Mouse (Mus musculus) neural tube, embryonic 11.5 days (tissue): ENCODE data around the gene Gria1. TPM values are rescaled to one million over a fixed set of nuclear protein-coding genes. Genes with fewer than 3 reads are reported as not detected.

ENCODE experiments used
- ATAC-seq: fragments of 200-750 bp; cut with Nextera tagmentation; 2 replicates; pipeline ENCODE4 v1.8.0; 2017; ENCODE audit warnings: moderate number of reproducible peaks, mild to moderate bottlenecking, moderate TSS enrichment, moderate library complexity; ENCODE audit not compliant: insufficient read depth, low FRiP score, low TSS enrichment
- DNase-seq: peaks from one replicate; pipeline ENCODE4 v3.0.0-alpha.2; 2015; ENCODE audit warnings: low spot score
- H3K27ac ChIP-seq: fragments of 300-500 bp; sonication (generic); 2 replicates; pipeline ENCODE4 v1.5.1; 2014; ENCODE audit warnings: low read depth, mild to moderate bottlenecking, low read length
- H3K27me3 ChIP-seq: fragments of 300-500 bp; sonication (generic); 2 replicates; pipeline ENCODE4 v1.6.1; 2014; ENCODE audit warnings: mild to moderate bottlenecking, low read length, mixed read lengths; ENCODE audit not compliant: control insufficient read depth, insufficient read depth
- H3K36me3 ChIP-seq: fragments of 300-500 bp; sonication (generic); 2 replicates; pipeline ENCODE4 v1.6.1; 2014; ENCODE audit warnings: mild to moderate bottlenecking, low read length, moderate library complexity, mixed read lengths; ENCODE audit not compliant: control insufficient read depth, insufficient read depth
- H3K4me1 ChIP-seq: fragments of 300-500 bp; sonication (generic); 2 replicates; pipeline ENCODE4 v1.6.1; 2014; ENCODE audit warnings: low read length, mixed read lengths; ENCODE audit not compliant: control insufficient read depth, insufficient read depth
- H3K4me2 ChIP-seq: fragments of 300-500 bp; sonication (generic); 2 replicates; pipeline ENCODE4 v1.6.1; 2014; ENCODE audit warnings: low read depth, mild to moderate bottlenecking, moderate library complexity
- H3K4me3 ChIP-seq: fragments of 300-500 bp; sonication (generic); 2 replicates; pipeline ENCODE4 v1.5.1; 2014; ENCODE audit warnings: low read depth, low read length
- H3K9ac ChIP-seq: fragments of 300-500 bp; sonication (generic); 2 replicates; pipeline ENCODE4 v1.6.1; 2014; ENCODE audit warnings: mild to moderate bottlenecking, low read length
- H3K9me3 ChIP-seq: fragments of 300-500 bp; sonication (generic); 2 replicates; pipeline ENCODE4 v1.6.1; 2016; ENCODE audit warnings: low read length; ENCODE audit not compliant: control insufficient read depth
- WGBS: fragments of 180-500 bp; shearing (Covaris S2); extraction: QIAGEN DNeasy Blood & Tissue Kit; methylation state at CpG from one replicate; pipeline ENCODE4 v1.1.7; 2014; 5-methylcytosine and 5-hydroxymethylcytosine counted together
- polyA plus RNA-seq: library from polyadenylated mRNA; unstranded; fragments of >200 nt; fragmentation: Nextera tagmentation; extraction: Ambion mirVana; gene quantifications from 2 replicates; pipeline ENCODE4 v1.2.1, GENCODE M21; 2014

Gene Gria1
- polyA plus RNA-seq, 1 experiment from 2014 or later: 3.2 TPM

- Histone ChIP-seq H3K4me2 (no peak overlapping the region), H3K27me3 (no peaks in the 10 kb centered on the region), H3K36me3 (no peaks in the 10 kb centered on the region), H3K9me3 (no peaks in the 10 kb centered on the region), H3K4me1 (no peaks in the 10 kb centered on the region), H3K4me3 (no peak overlapping the region), H3K9ac (no peak overlapping the region), H3K27ac (no peak overlapping the region)
- no peak for ATAC-seq
- 76% methylated on average over 5 of the region's 5 CpGs for WGBS
- DNase-seq: no peak
Measured at GRCm38 (mm10) chr11:57143681-57144080, 132.5 kb downstream of the Gria1 start.

- Histone ChIP-seq H3K27ac (no peak overlapping the region), H3K4me2 (no peak overlapping the region), H3K27me3 (no peaks in the 10 kb centered on the region), H3K36me3 (no peaks in the 10 kb centered on the region), H3K4me3 (no peak overlapping the region), H3K4me1 (no peaks in the 10 kb centered on the region), H3K9me3 (no peaks in the 10 kb centered on the region), H3K9ac (no peak overlapping the region)
- ATAC-seq (no peak), DNase-seq (no peak)
- WGBS: 80% methylated on average over 7 of the region's 7 CpGs
Measured at GRCm38 (mm10) chr11:57145192-57145591, 134.0 kb downstream of the Gria1 start.

- Histone ChIP-seq H3K27ac (no peak overlapping the region), H3K27me3 (no peaks in the 10 kb centered on the region), H3K4me3 (no peak overlapping the region), H3K4me2 (no peak overlapping the region), H3K9me3 (no peaks in the 10 kb centered on the region), H3K36me3 (no peaks in the 10 kb centered on the region), H3K9ac (no peak overlapping the region), H3K4me1 (no peaks in the 10 kb centered on the region)
- 57% methylated on average over 7 of the region's 7 CpGs for WGBS
- DNase-seq (no peak), ATAC-seq (no peak)
Measured at GRCm38 (mm10) chr11:57145704-57146103, 134.5 kb downstream of the Gria1 start.

- Histone ChIP-seq H3K9me3 (no peaks in the 10 kb centered on the region), H3K36me3 (no peaks in the 10 kb centered on the region), H3K4me1 (no peaks in the 10 kb centered on the region), H3K27me3 (no peaks in the 10 kb centered on the region), H3K9ac (no peak overlapping the region), H3K27ac (no peak overlapping the region), H3K4me3 (no peak overlapping the region), H3K4me2 (no peak overlapping the region)
- 91% methylated on average over 4 of the region's 4 CpGs for WGBS
- DNase-seq (no peak), ATAC-seq (no peak)
Measured at GRCm38 (mm10) chr11:57151674-57152073, 140.5 kb downstream of the Gria1 start.

GRCm38 (mm10) chr11:57154998-57155397 is 143.8 kb downstream of the Gria1 start:
- H3K36me3 ChIP-seq: no peaks in the 10 kb centered on the region
- H3K9me3 ChIP-seq: no peaks in the 10 kb centered on the region
- no peaks in the 10 kb centered on the region for H3K27me3 ChIP-seq
- ATAC-seq (no peak), DNase-seq (no peak)
- 61% methylated on average over 8 of the region's 8 CpGs for WGBS
- H3K9ac ChIP-seq: no peak overlapping the region
- H3K27ac ChIP-seq: no peak overlapping the region
- H3K4me3 ChIP-seq: no peak overlapping the region
- no peaks in the 10 kb centered on the region for H3K4me1 ChIP-seq
- H3K4me2 ChIP-seq: no peak overlapping the region

GRCm38 (mm10) chr11:57159412-57159811 is 148.2 kb downstream of the Gria1 start:
- WGBS: 73% methylated on average over 3 of the region's 3 CpGs
- Histone ChIP-seq H3K4me3 (no peak overlapping the region), H3K36me3 (no peaks in the 10 kb centered on the region), H3K27me3 (no peaks in the 10 kb centered on the region), H3K4me1 (no peaks in the 10 kb centered on the region), H3K9me3 (no peaks in the 10 kb centered on the region), H3K4me2 (no peak overlapping the region), H3K27ac (no peak overlapping the region), H3K9ac (no peak overlapping the region)
- DNase-seq (no peak), ATAC-seq (no peak)

GRCm38 (mm10) chr11:57160076-57160475 is 148.9 kb downstream of the Gria1 start:
- Histone ChIP-seq H3K27ac (no peak overlapping the region), H3K9me3 (no peaks in the 10 kb centered on the region), H3K4me2 (no peak overlapping the region), H3K27me3 (no peaks in the 10 kb centered on the region), H3K9ac (no peak overlapping the region), H3K4me1 (no peaks in the 10 kb centered on the region), H3K36me3 (no peaks in the 10 kb centered on the region), H3K4me3 (no peak overlapping the region)
- ATAC-seq (no peak), DNase-seq (no peak)
- 93% methylated on average over 8 of the region's 8 CpGs for WGBS

GRCm38 (mm10) chr11:57162931-57163330 is 151.7 kb downstream of the Gria1 start:
- Histone ChIP-seq H3K4me3 (no peak overlapping the region), H3K27me3 (no peaks in the 10 kb centered on the region), H3K27ac (no peak overlapping the region), H3K4me1 (no peaks in the 10 kb centered on the region), H3K9ac (no peak overlapping the region), H3K36me3 (no peaks in the 10 kb centered on the region), H3K4me2 (no peak overlapping the region), H3K9me3 (no peaks in the 10 kb centered on the region)
- 92% methylated on average over 6 of the region's 6 CpGs for WGBS
- DNase-seq (no peak), ATAC-seq (no peak)

- no peak for ATAC-seq
- WGBS: 82% methylated on average over 6 of the region's 6 CpGs
- H3K27ac ChIP-seq: no peak overlapping the region
Measured at GRCm38 (mm10) chr11:57170058-57170457, 158.9 kb downstream of the Gria1 start.

More at GRCm38 (mm10) chr11:57170058-57170457, 158.9 kb downstream of the Gria1 start:
- DNase-seq: no peak
- no peaks in the 10 kb centered on the region for H3K36me3 ChIP-seq
- no peak overlapping the region for H3K4me2 ChIP-seq
- no peak overlapping the region for H3K4me3 ChIP-seq
- H3K9ac ChIP-seq: no peak overlapping the region
- H3K9me3 ChIP-seq: no peaks in the 10 kb centered on the region
- H3K4me1 ChIP-seq: 0 out of 2 replicates have a peak, but pooled peaks cover 2% of the 10 kb centered on the region
- no peaks in the 10 kb centered on the region for H3K27me3 ChIP-seq
